Mouse (Mus musculus): ENCODE measurements around the gene Duox2.

The Duox2 gene

GRCm38 (mm10) chr2:122241226-122241625 is 57.0 kb downstream of the Duox2 start:
- in situ Hi-C loops (cut with MboI, MseI) = loop anchor here in 1 of 2 experiments (5.0 kb wide), 1 partner anchor 44 kb away; no protein-coding TSS in a partner anchor

DNA sequence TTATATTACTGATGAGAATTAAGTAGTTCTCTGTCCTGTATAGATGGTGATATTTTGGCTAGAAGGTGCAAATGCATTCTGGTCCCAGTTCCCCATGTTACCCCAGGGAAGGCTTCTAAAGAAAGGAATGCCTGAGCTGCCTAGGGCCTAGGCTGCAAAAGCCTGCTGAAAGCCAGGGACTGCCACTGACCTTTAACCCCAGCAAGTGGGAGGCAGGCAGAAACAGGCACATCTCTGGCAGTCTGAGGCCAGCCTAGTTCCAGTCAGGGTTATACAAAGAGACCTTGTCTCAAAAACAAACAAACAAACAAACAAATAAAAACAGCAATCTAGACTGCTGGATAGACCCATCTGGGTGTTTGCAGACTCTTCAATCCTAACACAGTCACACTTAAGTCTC is 57.5 kb downstream of the Duox2 start:
- in situ Hi-C loops (cut with MboI, MseI) = loop anchor here in 1 of 2 experiments (5.0 kb wide), 1 partner anchor 43 kb away; no protein-coding TSS in a partner anchor

- in situ Hi-C loops (cut with MboI, MseI) = no loop called here
These were observed 60.3 kb downstream of the Duox2 start for GRCm38 (mm10) chr2:122237891-122238470.

DNA sequence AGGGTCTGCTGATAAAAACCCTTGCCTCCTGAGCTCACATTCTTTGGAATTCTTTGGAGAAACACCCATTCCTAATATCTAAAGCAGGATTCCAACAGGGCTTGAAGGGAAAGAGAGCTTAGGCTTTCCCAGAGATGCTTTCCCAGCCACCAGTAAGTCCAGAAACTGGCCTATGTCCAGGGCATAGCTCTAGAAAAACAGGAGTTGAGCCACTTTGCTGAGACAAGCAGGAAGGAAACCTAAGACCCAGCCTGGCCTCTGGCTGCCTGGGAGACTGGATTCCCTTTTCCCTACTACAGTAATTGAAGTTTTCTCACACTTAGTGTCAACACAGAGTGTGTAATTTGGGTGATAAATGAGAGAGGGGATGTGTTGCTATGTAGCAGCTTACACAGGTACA is 61.9 kb downstream of the Duox2 start:
- in situ Hi-C loops (cut with MboI, MseI) = no loop called here

GRCm38 (mm10) chr2:122235425-122235824 is 62.8 kb downstream of the Duox2 start:
- in situ Hi-C loops (cut with MboI, MseI) = no loop called here

- in situ Hi-C loops (cut with MboI, MseI) = no loop called here
These were observed 63.5 kb downstream of the Duox2 start, which contains the start of gene Sord for GRCm38 (mm10) chr2:122234611-122235288. Gene Sord (plus strand): TSS chr2:122234749.

- in situ Hi-C loops (cut with MboI, MseI) = no loop called here
These were observed 64.3 kb downstream of the Duox2 start for GRCm38 (mm10) chr2:122233759-122234557.

DNA sequence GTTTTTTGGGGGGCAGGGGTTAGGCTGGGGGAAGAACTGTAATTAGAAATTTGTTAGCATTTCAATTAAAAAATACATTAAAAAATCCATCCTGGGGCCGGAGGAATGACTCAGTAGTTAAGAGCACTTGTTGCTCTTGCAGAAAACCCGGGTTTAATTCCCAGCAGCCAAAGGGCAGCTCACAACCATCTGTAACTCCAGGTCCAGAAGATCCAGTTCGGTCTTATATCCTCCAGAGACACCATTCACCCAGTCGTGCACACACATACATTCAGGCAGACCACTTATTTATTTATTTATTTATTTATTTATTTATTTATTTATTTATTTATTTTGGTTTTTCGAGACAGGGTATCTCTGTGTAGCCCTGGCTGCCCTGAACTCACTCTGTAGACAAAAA is 64.9 kb downstream of the Duox2 start:
- in situ Hi-C loops (cut with MboI, MseI) = no loop called here

DNA sequence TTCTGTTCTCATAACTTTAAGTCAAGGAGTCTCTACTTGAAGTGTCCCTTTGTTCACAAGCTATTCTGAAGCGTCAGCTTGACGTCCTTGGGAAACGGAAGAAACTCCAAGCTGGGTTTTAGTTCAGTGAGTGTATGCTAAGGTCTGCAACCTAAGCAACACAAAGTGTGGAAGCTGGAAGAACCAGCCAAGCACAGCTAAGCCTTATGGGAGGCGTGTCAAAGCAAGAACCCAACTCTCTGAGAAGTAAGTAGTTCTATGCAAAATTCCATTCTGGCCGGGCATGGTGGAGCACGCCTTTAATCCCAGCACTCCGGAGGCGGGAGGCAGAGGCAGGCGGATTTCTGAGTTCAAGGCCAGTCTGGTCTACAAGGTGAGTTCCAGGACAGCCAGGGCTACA is 66.6 kb downstream of the Duox2 start:
- in situ Hi-C loops (cut with MboI, MseI) = no loop called here

GRCm38 (mm10) chr2:122230395-122230794 is 67.9 kb downstream of the Duox2 start:
- in situ Hi-C loops (cut with MboI, MseI) = no loop called here

Data from T-helper 17 cell (primary cell).